In genomic region chr1:155212493-155212892, GRCm38 (mm10) we compare ENCODE assay signal across 9 mouse cellular contexts. TPM values are rescaled to one million over a fixed set of nuclear protein-coding genes. Genes with fewer than 3 reads are reported as not detected.
DNase-seq lines count a peak whose midpoint lies in the region; ATAC-seq and TF ChIP-seq lines count a peak whose summit lies in the region.
"Had no signal": no experiment of that assay in that cellular context is flagged by ENCODE, and none has a peak within 500 bp of the region (broad histone marks: within the 10 kb centered on the region; RNA-seq: fewer than 3 reads in every experiment).

No protein-coding gene starts in this region.

- no peaks in the 10 kb centered on the region for H3K27me3 ChIP-seq in forebrain, embryonic 14.5 days (replicated peaks; ENCODE audit: control insufficient read depth, insufficient read depth, low read length)
- H3K27me3 ChIP-seq in kidney, embryonic 14.5 days (ENCODE audit: control insufficient read depth, insufficient read depth, low read length): no peaks in the 10 kb centered on the region
- H3K27me3 ChIP-seq in midbrain, postnatal 0 days (ENCODE audit: insufficient read depth, low read length): no peaks in the 10 kb centered on the region
- H3K27me3 ChIP-seq: liver, embryonic 13.5 days had no signal

- peak overlapping the region; percentile 30; the same call in 1 of the 2 replicates for H3K9ac ChIP-seq in forebrain, embryonic 14.5 days (ENCODE audit: low read length)
- H3K9ac ChIP-seq in kidney, embryonic 14.5 days (ENCODE audit: low read depth, low read length): peak overlapping the region; percentile 9; the same call in 1 of the 2 replicates
- no peak overlapping the region for H3K9ac ChIP-seq in midbrain, postnatal 0 days (replicated peaks; ENCODE audit: low read length, poor library complexity, severe bottlenecking)
- H3K9ac ChIP-seq: liver, embryonic 13.5 days had no signal

- H3K4me1 ChIP-seq in forebrain, embryonic 14.5 days (ENCODE audit: control insufficient read depth, insufficient read depth, low read length): peaks cover 36% of the 10 kb centered on the region
- H3K4me1 ChIP-seq in kidney, embryonic 14.5 days (ENCODE audit: control insufficient read depth, insufficient read depth, low read length): peaks cover 55% of the 10 kb centered on the region
- peaks cover 17% of the 10 kb centered on the region for H3K4me1 ChIP-seq in midbrain, postnatal 0 days (ENCODE audit: insufficient read depth, low read length)

- 9% methylated on average over 6 of the region's 6 CpGs for WGBS in forebrain, embryonic 14.5 days
- 13% methylated on average over 6 of the region's 6 CpGs for WGBS in kidney, embryonic 14.5 days
- WGBS in midbrain, postnatal 0 days: 16% methylated on average over 6 of the region's 6 CpGs

- peak; percentile 62 for ATAC-seq in forebrain, embryonic 14.5 days
- peak; percentile 59 for ATAC-seq in kidney, embryonic 14.5 days (ENCODE audit: low FRiP score, low TSS enrichment)
- peak; percentile 67 for ATAC-seq in midbrain, postnatal 0 days (ENCODE audit: low FRiP score)

- TF ChIP-seq CTCF in midbrain, postnatal 0 days (IDR thresholded peaks at IDR 0.05): no peak

- no peak overlapping the region for H3K4me2 ChIP-seq in forebrain, embryonic 14.5 days (ENCODE audit: low read length)
- no peak overlapping the region for H3K4me2 ChIP-seq in kidney, embryonic 14.5 days (replicated peaks; ENCODE audit: low read depth, low read length)
- no peak overlapping the region for H3K4me2 ChIP-seq in midbrain, postnatal 0 days (ENCODE audit: low read depth, low read length, poor library complexity, severe bottlenecking)
- H3K4me2 ChIP-seq: liver, embryonic 13.5 days had no signal

- no peaks in the 10 kb centered on the region for H3K9me3 ChIP-seq in forebrain, embryonic 14.5 days (replicated peaks; ENCODE audit: control insufficient read depth, low read length)
- H3K9me3 ChIP-seq in kidney, embryonic 14.5 days (ENCODE audit: control insufficient read depth, low read length): no peaks in the 10 kb centered on the region
- H3K9me3 ChIP-seq in midbrain, postnatal 0 days (ENCODE audit: low read length): no peaks in the 10 kb centered on the region
- H3K9me3 ChIP-seq: liver, embryonic 13.5 days had no signal

- H3K4me3 ChIP-seq in forebrain, embryonic 14.5 days (ENCODE audit: low read depth, low read length): no peak overlapping the region
- no peak overlapping the region for H3K4me3 ChIP-seq in kidney, embryonic 14.5 days (ENCODE audit: low read length)
- H3K4me3 ChIP-seq in midbrain, postnatal 0 days (ENCODE audit: low read depth, low read length): no peak overlapping the region
- H3K4me3 ChIP-seq: liver, embryonic 13.5 days had no signal

- DNase-seq in cerebellum, postnatal 10 days: peak; percentile 66 to 77
- no peak for DNase-seq in cerebellum, postnatal 25 days
- DNase-seq in NIH3T3 (ENCODE audit: low read depth): peak; percentile 24
- DNase-seq in forebrain, embryonic 14.5 days (ENCODE audit: low spot score): peak; percentile 71
- peak; percentile 76 for DNase-seq in midbrain, postnatal 0 days (ENCODE audit: low spot score)
- DNase-seq in thymus, postnatal 25 days: no peak
- DNase-seq in left cerebral cortex, adult 11 months (ENCODE audit: low spot score): no peak
- DNase-seq: liver, embryonic 13.5 days had no signal

- H3K36me3 ChIP-seq in forebrain, embryonic 14.5 days (ENCODE audit: control insufficient read depth, insufficient read depth, low read length): peaks cover 4% of the 10 kb centered on the region; the same call in 1 of the 2 replicates
- H3K36me3 ChIP-seq in kidney, embryonic 14.5 days (ENCODE audit: control insufficient read depth, insufficient read depth, low read length): peaks cover 2% of the 10 kb centered on the region; the same call in 1 of the 2 replicates
- peaks cover 3% of the 10 kb centered on the region; the same call in 1 of the 2 replicates for H3K36me3 ChIP-seq in midbrain, postnatal 0 days (ENCODE audit: insufficient read depth, low read length)
- H3K36me3 ChIP-seq: liver, embryonic 13.5 days had no signal

- H3K27ac ChIP-seq in forebrain, embryonic 14.5 days (ENCODE audit: low read depth, low read length): peak overlapping the region; percentile 61
- H3K27ac ChIP-seq in kidney, embryonic 14.5 days (ENCODE audit: low read depth, low read length): peak overlapping the region; percentile 67
- peak overlapping the region; percentile 47 for H3K27ac ChIP-seq in midbrain, postnatal 0 days (ENCODE audit: low read depth, low read length)
- H3K27ac ChIP-seq: liver, embryonic 13.5 days had no signal

RNA-seq across cellular contexts. Expression of gene BC034090, which starts 31.8 kb away (rescaled TPM):
- 2.4 TPM in 2 replicates for polyA plus RNA-seq in forebrain, embryonic 14.5 days (2014; fragmentation: Nextera tagmentation; extraction: Ambion mirVana)
- polyA plus RNA-seq in kidney, embryonic 14.5 days (2014; fragmentation: Nextera tagmentation; extraction: Ambion mirVana): 4.7 and 4.9 TPM in 2 replicates
- 7.3 and 11.2 TPM in 2 replicates for total RNA-seq in midbrain, postnatal 0 days (2014; rRNA removed)
- 1.9 TPM in 2 replicates for polyA plus RNA-seq in midbrain, postnatal 0 days (2015; fragmentation: Nextera tagmentation; extraction: Ambion mirVana)

RNA-seq across cellular contexts. Expression of gene Stx6, which starts 54.0 kb away (rescaled TPM):
- polyA plus RNA-seq in forebrain, embryonic 14.5 days (2014; fragmentation: Nextera tagmentation; extraction: Ambion mirVana): 97.7 and 109 TPM in 2 replicates
- 69.2 and 86.8 TPM in 2 replicates for polyA plus RNA-seq in kidney, embryonic 14.5 days (2014; fragmentation: Nextera tagmentation; extraction: Ambion mirVana)
- 86.8 and 114 TPM in 2 replicates for total RNA-seq in midbrain, postnatal 0 days (2014; rRNA removed)
- 75.3 and 81.8 TPM in 2 replicates for polyA plus RNA-seq in midbrain, postnatal 0 days (2015; fragmentation: Nextera tagmentation; extraction: Ambion mirVana)

Comparison
In these comparisons a context has a peak if more than half of its experiments do, and no peak if none do; other contexts are left out.
1. DNase-seq: peak in cerebellum, postnatal 10 days (2 of 2), NIH3T3 (single experiment), forebrain, embryonic 14.5 days (single experiment) and midbrain, postnatal 0 days (single experiment); none in cerebellum, postnatal 25 days (0 of 2), thymus, postnatal 25 days (single experiment) and left cerebral cortex, adult 11 months (single experiment).
2. Peak in every context shown above with its lines, with median percentiles within 50 percentile points of each other: ATAC-seq and H3K27ac ChIP-seq.